Mouse (Mus musculus): ENCODE results near the gene Dpep2nb.

- TF ChIP-seq CTCF (IDR thresholded peaks at IDR 0.05; ENCODE audit: borderline replicate concordance, insufficient read depth, low read length): no peak
- TF ChIP-seq POLR2A (IDR thresholded peaks at IDR 0.05; ENCODE audit: low read depth, low read length): no peak
Observed at GRCm38 (mm10) chr8:106018039-106018438, 12.3 kb upstream of the Dpep2nb start.

Measured in embryonic fibroblast, embryonic 13.5 days (primary cell).